Mouse (Mus musculus): ENCODE measurements around the gene Speg.

DNA sequence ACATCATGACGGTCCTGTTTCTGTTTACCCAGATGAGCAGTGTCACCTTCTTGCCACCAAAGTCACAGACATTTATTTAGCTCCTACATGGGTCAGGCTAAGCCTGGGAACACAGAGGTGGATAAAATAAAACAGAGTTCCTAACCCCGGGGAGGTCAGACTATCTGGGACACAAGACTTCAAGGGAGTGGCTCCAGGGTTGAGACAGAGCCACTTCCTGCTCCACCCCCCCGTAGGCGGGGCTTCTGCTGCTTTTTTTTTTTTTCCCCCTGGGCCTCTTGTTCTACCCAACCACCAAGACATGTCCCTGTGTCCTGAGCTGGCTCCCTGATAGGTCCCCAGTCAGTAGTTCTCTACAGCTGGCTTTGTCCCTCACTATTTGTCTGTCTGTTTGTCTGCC lies 13.3 kb upstream of the Speg start:
- TF ChIP-seq CTCF (IDR thresholded peaks at IDR 0.05; ENCODE audit: low read depth, low read length) (no peak), POLR2A (IDR thresholded peaks at IDR 0.05; ENCODE audit: insufficient read depth, low read length) (no peak), EP300 (IDR thresholded peaks at IDR 0.05; ENCODE audit: insufficient read depth, low read depth, low read length) (no peak)

Measured in ES-Bruce4 (cell line).